Mouse (Mus musculus) heart, embryonic 11.5 days (tissue): ENCODE measurements around the gene Gm4792. TPM values are rescaled to one million over a fixed set of nuclear protein-coding genes. Genes with fewer than 3 reads are reported as not detected.
A peak's percentile ranks its signal among the peaks of the same experiment; 100 is the strongest.

ENCODE experiments used
- ATAC-seq: fragments of 200-750 bp; cut with Nextera tagmentation; replicated peaks from 2 replicates; pipeline ENCODE4 v1.8.0; 2017; ENCODE audit warnings: moderate library complexity; ENCODE audit not compliant: insufficient number of reproducible peaks, low FRiP score, low TSS enrichment
- H3K27ac ChIP-seq: fragments of 300-500 bp; sonication (generic); 2 replicates; pipeline ENCODE4 v1.5.1; 2014; ENCODE audit warnings: mild to moderate bottlenecking, low read depth, low read length
- H3K27me3 ChIP-seq: fragments of 300-500 bp; sonication (generic); 2 replicates; pipeline ENCODE4 v1.6.1; 2014; ENCODE audit warnings: mild to moderate bottlenecking, low read length, mixed read lengths; ENCODE audit not compliant: control insufficient read depth, insufficient read depth
- H3K36me3 ChIP-seq: fragments of 300-500 bp; sonication (generic); 2 replicates; pipeline ENCODE4 v1.6.1; 2014; ENCODE audit warnings: mild to moderate bottlenecking, low read length, moderate library complexity, mixed read lengths; ENCODE audit not compliant: control insufficient read depth, insufficient read depth
- H3K4me1 ChIP-seq: fragments of 300-500 bp; sonication (generic); 2 replicates; pipeline ENCODE4 v1.6.1; 2014; ENCODE audit warnings: low read length; ENCODE audit not compliant: control insufficient read depth, insufficient read depth
- H3K4me2 ChIP-seq: fragments of 300-500 bp; sonication (generic); 2 replicates; pipeline ENCODE4 v1.6.1; 2014; ENCODE audit warnings: mild to moderate bottlenecking, moderate library complexity
- H3K4me3 ChIP-seq: fragments of 300-500 bp; sonication (generic); 2 replicates; pipeline ENCODE4 v1.5.1; 2014; ENCODE audit warnings: low read depth, low read length
- H3K9ac ChIP-seq: fragments of 300-500 bp; sonication (generic); 2 replicates; pipeline ENCODE4 v1.6.1; 2014; ENCODE audit warnings: mild to moderate bottlenecking, low read depth, low read length, moderate library complexity
- H3K9me3 ChIP-seq: fragments of 300-500 bp; sonication (generic); replicated peaks from 2 replicates; pipeline ENCODE4 v1.6.1; 2016; ENCODE audit warnings: low read length; ENCODE audit not compliant: control insufficient read depth
- WGBS: fragments of 180-500 bp; shearing (Covaris S2); extraction: QIAGEN DNeasy Blood & Tissue Kit; methylation state at CpG from one replicate; pipeline ENCODE4 v1.1.7; 2014; ENCODE audit not compliant: insufficient replicate concordance; 5-methylcytosine and 5-hydroxymethylcytosine counted together
- polyA plus RNA-seq: library from polyadenylated mRNA; unstranded; fragments of >200 nt; fragmentation: Nextera tagmentation; extraction: Ambion mirVana; gene quantifications from 2 replicates; pipeline ENCODE4 v1.2.1, GENCODE M21; 2014

Gene Gm4792
- polyA plus RNA-seq, 1 experiment from 2014 or later, result not detected

- H3K4me1 ChIP-seq, result no peaks in the 10 kb centered on the region
- no peak for ATAC-seq
- H3K27ac ChIP-seq, result no peak overlapping the region
Observed at GRCm38 (mm10) chr10:94262646-94263045, 35.9 kb downstream of the Gm4792 start.

DNA sequence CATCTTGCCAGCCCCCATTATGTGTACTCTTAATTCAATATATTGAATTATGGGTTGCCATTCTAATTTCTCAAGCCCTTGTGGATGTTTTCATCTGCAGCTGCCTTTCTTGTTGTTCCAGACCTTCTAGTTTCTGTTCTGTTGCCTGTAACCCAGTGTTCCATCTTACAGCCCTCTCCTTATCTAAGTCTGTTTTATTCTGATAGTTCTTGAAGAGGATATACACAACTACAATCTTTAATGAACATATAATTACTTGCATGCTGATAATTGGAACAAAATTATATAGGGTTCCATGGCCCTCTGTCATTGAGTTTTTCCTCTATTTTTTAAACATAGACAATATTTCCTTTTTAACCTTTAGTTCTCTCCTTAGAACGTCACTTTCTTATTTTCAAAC lies 38.0 kb downstream of the Gm4792 start:
- Histone ChIP-seq H3K36me3 (no peaks in the 10 kb centered on the region), H3K9me3 (no peaks in the 10 kb centered on the region), H3K27ac (no peak overlapping the region), H3K9ac (no peak overlapping the region), H3K4me1 (no peaks in the 10 kb centered on the region), H3K4me3 (no peak overlapping the region), H3K4me2 (no peak overlapping the region), H3K27me3 (no peaks in the 10 kb centered on the region)
- WGBS, result 74% methylated on average over 1 of the region's 1 CpGs
- ATAC-seq, result no peak

More at GRCm38 (mm10) chr10:94262646-94263045, 35.9 kb downstream of the Gm4792 start:
- Histone ChIP-seq H3K4me2 (no peak overlapping the region), H3K36me3 (no peaks in the 10 kb centered on the region), H3K4me3 (no peak overlapping the region), H3K9me3 (no peaks in the 10 kb centered on the region), H3K9ac (no peak overlapping the region), H3K27me3 (no peaks in the 10 kb centered on the region)
- WGBS, result 83% methylated on average over 13 of the region's 13 CpGs

DNA sequence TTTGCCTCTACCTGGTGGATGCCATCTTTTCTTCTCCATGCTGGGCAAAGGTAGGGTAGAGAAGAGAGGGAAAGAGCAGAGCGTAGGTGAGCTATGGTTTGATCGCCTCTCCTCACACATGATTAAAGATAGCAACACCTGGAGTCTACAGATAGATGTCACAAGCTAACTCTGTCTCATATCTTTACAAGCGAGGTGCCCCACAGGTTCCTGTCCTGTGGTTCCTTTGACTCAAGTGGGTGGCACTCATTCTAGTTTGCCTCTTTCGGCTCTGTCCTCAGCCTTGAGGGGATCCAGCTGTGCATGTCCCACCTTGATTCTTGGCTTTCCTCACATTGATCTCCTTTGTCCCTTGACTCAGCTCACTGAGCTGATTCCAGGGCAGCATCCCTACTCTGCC lies 42.0 kb downstream of the Gm4792 start:
- 0 out of 2 replicates have a peak, but pooled peaks cover 2% of the 10 kb centered on the region for H3K4me1 ChIP-seq
- ATAC-seq, result no peak
- no peak overlapping the region for H3K9ac ChIP-seq
- H3K36me3 ChIP-seq, result no peaks in the 10 kb centered on the region
- H3K9me3 ChIP-seq, result no peaks in the 10 kb centered on the region
- H3K27me3 ChIP-seq, result no peaks in the 10 kb centered on the region
- H3K4me3 ChIP-seq, result no peak overlapping the region
- no peak overlapping the region for H3K27ac ChIP-seq
- 78% methylated on average over 4 of the region's 4 CpGs for WGBS
- no peak overlapping the region for H3K4me2 ChIP-seq

DNA sequence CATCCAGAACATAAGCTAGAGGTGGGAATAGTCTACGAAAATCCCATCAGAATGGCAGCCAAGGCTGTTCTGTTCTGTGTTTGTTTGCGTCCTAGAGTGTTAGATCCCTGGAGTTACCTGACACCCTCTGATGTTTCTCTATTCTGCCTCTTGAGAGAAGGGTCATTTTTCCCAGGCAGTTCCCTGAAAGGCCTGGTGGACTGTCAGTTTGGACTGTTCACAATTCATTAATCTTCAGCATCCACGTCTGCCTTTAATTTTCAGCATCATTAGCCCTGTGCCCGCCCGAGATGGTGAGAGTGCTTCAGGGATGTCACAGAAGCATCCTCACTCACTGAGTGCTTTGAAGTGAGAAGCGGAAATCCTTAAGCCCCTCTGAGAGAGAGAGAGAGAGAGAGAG lies 42.8 kb downstream of the Gm4792 start:
- Histone ChIP-seq H3K4me1 (0 out of 2 replicates have a peak, but pooled peaks cover 2% of the 10 kb centered on the region), H3K27me3 (no peaks in the 10 kb centered on the region), H3K36me3 (no peaks in the 10 kb centered on the region), H3K9ac (no peak overlapping the region), H3K4me2 (no peak overlapping the region), H3K9me3 (no peaks in the 10 kb centered on the region), H3K4me3 (no peak overlapping the region), H3K27ac (no peak overlapping the region)
- ATAC-seq, result no peak
- 60% methylated on average over 6 of the region's 6 CpGs for WGBS

DNA sequence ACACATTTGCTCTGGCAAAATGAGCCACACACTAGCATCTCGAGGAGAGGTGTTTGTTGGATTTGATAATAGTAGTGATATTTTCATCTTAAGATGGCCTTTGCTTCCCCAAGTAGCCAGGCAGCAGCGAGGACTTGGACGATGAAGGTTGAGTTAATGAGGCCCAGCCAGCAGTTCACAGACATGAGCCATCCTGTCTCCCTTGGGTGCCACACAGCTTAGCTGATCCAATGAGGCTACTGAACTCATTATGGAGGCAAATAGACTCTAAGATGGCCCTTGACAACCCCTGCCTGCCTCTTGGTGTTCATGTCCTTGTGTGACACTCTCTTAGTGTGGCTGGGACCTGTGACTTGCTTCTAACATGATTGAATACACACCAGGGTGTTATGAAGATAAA lies 43.7 kb downstream of the Gm4792 start:
- H3K9ac ChIP-seq, result no peak overlapping the region
- ATAC-seq, result no peak

GRCm38 (mm10) chr10:94253260-94253807 lies 45.2 kb downstream of the Gm4792 start:
- Histone ChIP-seq H3K9ac (no peak overlapping the region), H3K4me3 (no peak overlapping the region), H3K27ac (no peak overlapping the region), H3K4me1 (peaks cover 13% of the 10 kb centered on the region), H3K36me3 (no peaks in the 10 kb centered on the region), H3K27me3 (no peaks in the 10 kb centered on the region), H3K9me3 (no peaks in the 10 kb centered on the region), H3K4me2 (no peak overlapping the region)
- 0 out of 2 replicates have a peak, but pooled peaks have one; percentile 35 for ATAC-seq
- 44% methylated on average over 17 of the region's 17 CpGs for WGBS

More for the DNA sequence above, 43.7 kb downstream of the Gm4792 start:
- H3K4me3 ChIP-seq, result no peak overlapping the region
- 74% methylated on average over 3 of the region's 3 CpGs for WGBS
- H3K27ac ChIP-seq, result no peak overlapping the region
- H3K27me3 ChIP-seq, result no peaks in the 10 kb centered on the region
- no peak overlapping the region for H3K4me2 ChIP-seq
- peaks cover 8% of the 10 kb centered on the region for H3K4me1 ChIP-seq
- no peaks in the 10 kb centered on the region for H3K9me3 ChIP-seq
- H3K36me3 ChIP-seq, result no peaks in the 10 kb centered on the region

DNA sequence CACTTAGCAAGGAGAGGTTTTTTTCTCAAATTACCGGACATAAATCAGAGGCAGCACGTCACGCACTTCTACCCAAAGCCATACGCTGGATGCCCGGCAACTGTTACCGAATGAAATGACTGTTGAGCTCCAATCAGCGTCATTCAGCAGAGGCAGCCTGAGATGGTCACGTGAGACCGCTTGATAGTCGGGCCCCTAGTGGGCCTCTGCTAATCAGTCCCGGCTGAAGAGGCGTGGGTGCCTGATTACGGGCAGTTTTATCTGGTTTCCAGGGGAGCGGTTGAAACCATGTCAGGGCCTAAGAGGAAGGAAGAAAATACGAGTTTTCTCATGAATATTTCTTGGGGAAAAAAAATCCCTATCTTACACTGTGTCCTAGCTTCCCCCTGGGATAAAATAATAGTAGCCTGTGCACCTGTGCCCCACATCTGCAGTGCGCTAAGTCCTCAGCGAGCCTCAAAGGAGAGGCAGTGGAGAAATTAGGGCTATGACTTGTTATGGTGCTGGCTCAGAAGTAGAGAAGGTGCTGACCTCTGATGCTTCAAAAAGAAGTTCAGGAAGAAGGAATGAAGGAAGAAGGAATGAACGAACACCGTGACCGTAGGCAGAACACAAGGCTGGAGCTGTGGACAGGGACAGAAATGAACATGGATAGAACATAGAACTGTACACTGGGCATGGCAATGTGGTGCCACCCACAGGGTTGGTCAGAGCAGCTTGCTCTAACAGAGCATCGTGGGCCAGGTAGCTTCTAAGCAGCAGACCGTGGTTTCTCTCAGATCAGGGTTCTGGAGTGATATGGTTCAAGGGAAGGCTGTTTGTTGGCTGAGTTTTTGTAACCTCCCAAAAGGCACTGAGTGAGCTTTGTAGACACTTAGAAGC lies 48.7 kb downstream of the Gm4792 start:
- H3K4me3 ChIP-seq, result no peak overlapping the region
- WGBS, result 29% methylated on average over 22 of the region's 22 CpGs
- H3K27ac ChIP-seq, result peak overlapping the region; percentile 62
- no peaks in the 10 kb centered on the region for H3K27me3 ChIP-seq
- H3K36me3 ChIP-seq, result no peaks in the 10 kb centered on the region
- H3K4me1 ChIP-seq, result peaks cover 17% of the 10 kb centered on the region
- H3K9ac ChIP-seq, result no peak overlapping the region
- H3K9me3 ChIP-seq, result no peaks in the 10 kb centered on the region
- ATAC-seq, result peak; percentile 72
- H3K4me2 ChIP-seq, result peak overlapping the region; percentile 24

DNA sequence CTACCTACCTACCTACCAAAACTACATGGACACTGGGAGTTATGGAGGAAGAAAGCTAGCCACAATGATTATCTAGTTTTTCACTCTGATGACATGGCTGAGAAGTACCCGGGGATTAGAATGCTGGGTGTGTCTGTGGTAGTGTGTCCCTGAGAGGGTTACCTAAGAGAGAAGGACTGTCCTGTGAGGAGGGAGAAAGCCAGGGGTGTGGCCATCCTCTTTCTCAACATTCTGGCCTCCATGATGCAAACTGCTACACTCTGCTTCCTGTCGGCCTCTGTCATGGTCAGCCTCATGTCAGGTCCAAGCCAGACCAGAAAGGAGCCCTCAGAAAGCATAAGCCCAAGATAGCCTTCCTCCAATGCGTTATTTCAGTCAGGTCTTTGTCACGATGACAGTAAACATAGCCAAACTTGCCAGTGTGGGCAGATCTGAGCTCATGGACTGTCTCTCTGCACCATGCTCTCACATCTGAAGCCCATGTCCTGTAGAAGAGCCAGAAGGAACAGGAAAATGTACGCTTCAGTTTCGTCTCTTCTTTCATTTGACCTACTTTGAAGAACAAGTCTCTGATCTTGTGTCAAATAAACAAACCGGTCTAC lies 50.7 kb downstream of the Gm4792 start:
- Histone ChIP-seq H3K4me1 (peaks cover 17% of the 10 kb centered on the region), H3K36me3 (no peaks in the 10 kb centered on the region), H3K4me3 (no peak overlapping the region), H3K4me2 (no peak overlapping the region), H3K27me3 (no peaks in the 10 kb centered on the region), H3K27ac (no peak overlapping the region), H3K9ac (no peak overlapping the region), H3K9me3 (no peaks in the 10 kb centered on the region)
- WGBS, result 81% methylated on average over 7 of the region's 7 CpGs
- no peak for ATAC-seq
